Mouse (Mus musculus): Measurements from ENCODE around the gene Eif2b1.
A peak's percentile ranks its signal among the peaks of the same experiment; 100 is the strongest.
"Not testable (repeated sequence)": the region's sequence is repeated elsewhere in the genome, so short reads cannot be mapped to it uniquely, and the experiment has no call there.

Eif2b1 gene

DNA sequence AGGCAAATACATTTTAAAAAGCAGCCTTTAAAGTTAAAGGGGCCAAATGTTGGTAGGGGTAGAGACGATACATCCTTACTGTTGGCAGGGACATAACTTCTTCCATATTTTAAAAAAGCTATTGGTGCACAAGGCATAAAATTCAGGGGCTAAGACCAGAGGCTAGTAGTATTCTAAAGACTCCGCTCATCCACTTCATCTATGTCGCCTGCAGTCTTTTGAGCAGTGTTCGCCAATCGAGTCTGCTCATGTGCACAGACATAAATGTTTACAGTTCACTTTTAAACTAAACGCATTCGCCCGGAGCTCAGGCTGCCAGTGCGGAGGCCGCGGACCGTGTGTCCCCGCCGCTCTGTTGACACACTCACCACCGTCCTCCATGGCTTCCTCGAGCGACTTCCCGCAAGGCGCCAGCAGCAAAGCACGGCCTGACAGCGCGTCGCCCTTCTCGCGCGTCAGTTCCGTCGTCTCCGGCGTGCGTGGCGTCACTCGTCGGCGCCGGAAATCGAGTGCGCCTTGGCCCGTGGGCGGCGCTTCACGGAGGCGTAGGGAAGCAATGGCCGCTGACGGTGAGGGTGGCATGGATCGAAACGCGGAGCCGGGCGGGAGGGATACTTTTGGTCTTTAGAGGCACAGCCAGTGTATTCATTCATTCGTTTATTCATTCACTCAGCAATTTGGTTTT is at the start of gene Eif2b1, which contains the start of gene Gtf2h3:
TSS of gene Eif2b1 (minus strand) at position 499 of the 685 bp plus-strand sequence.
TSS of gene Gtf2h3 (plus strand) at position 508 of the 685 bp plus-strand sequence.
- peak; percentile 88 to 90 for DNase-seq (ENCODE audit: low read depth in 2 of 2, low spot score in 2 of 2)

DNA sequence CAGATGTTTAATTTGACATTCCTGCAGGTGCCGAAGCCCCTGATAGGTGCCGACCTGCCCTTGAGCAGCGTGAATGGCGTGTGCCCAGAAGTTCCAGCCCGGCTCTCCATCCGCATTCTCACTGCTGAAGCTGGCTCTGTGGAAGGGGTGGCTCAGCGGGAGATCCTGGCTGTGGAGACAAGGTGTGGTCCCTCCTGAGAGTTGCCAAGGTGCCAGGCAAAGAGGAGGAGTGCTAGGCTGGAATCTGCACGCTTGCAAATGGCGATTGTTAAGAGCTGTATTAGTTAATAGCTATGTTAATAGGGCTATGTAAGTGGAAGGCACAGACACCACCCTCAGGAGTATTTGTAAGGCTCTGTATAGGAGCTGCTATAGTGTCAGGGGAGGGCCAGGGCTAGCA is 45.4 kb upstream of the Eif2b1 start:
- DNase-seq (ENCODE audit: low read depth in 2 of 2, low spot score in 2 of 2), result no peak

DNA sequence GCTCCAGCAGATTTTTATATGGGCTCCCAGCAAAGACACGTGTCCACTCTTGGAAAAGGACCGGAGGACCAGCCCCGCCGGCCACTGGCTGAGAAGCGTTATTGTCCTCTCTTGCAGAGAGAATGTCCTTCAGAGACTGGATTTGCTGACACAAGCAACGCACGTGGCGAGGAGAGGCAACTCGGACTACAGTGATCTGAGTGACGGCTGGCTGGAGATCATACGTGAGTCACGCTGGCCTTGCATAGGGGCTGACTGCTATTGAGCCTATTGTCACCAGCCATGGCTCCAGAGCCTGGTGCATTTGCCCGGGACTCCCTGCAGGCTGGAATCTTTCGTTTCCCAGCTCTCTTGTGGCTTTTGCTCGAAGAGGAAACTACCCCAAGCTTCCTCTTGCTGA is 44.0 kb upstream of the Eif2b1 start:
- DNase-seq (ENCODE audit: low read depth in 2 of 2, low spot score in 2 of 2), result no peak

DNA sequence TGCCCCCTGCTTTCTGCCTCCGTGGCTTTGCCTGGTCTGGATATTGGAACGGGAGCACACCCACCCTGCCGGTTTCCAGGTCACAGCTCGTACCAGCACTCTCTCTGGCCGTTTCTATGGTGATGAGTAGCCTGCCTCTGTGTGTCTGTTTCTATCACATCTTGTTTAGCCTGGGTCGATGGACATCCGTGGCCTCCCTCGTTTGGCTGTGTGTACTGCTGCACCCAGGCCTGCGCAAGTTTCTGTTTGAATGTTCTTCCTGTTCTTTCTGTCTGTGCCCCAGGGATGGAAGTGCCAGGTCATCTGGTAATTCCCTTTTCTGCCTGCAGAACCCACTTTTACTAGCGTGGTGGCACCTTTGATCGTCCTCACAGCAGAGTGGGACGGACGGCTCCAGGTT is 42.4 kb upstream of the Eif2b1 start:
- DNase-seq (ENCODE audit: low read depth in 2 of 2, low spot score in 2 of 2), result no peak

DNA sequence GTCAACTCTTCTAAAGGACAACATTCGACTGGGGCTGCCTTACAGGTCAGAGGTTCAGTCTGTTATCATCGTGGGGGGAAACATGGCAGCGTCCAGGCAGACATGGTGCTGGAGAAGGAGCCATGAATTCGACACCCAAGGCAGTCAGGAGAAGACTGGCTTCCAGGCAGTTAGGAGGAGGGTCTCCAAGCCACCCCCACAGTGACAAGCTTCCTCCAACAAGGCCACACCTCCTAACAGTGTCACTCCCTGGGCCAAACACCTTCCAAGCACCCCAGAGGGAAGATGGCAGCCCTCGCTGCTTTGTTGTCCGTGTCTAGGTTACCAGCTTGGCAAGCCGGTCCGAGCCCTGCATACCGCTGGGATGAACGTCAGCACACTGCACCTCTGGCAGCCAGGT is 39.8 kb upstream of the Eif2b1 start:
- no peak for DNase-seq (ENCODE audit: low read depth in 2 of 2, low spot score in 2 of 2)

DNA sequence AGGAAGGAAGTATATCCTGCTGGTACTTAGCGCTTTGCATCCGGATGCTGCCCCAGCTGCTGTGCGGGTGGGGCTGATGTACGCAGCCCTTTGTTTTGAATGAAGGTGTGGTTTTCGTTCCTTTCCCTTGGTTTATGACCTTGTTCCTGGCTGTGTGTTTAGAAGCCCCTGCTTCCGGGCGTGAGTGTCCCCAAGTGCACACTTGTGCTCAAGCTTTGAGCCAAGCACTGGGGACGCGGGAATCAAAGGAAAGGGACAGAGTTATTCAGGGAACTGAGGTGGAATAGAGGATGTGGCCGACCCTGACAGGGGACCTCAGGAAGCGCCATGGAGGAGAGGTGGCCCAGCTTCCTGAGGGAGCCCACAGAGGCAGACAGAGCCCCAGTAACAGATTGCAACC is 35.8 kb upstream of the Eif2b1 start:
- DNase-seq (ENCODE audit: low read depth in 2 of 2, low spot score in 2 of 2), result peak; percentile 21 to 60

DNA sequence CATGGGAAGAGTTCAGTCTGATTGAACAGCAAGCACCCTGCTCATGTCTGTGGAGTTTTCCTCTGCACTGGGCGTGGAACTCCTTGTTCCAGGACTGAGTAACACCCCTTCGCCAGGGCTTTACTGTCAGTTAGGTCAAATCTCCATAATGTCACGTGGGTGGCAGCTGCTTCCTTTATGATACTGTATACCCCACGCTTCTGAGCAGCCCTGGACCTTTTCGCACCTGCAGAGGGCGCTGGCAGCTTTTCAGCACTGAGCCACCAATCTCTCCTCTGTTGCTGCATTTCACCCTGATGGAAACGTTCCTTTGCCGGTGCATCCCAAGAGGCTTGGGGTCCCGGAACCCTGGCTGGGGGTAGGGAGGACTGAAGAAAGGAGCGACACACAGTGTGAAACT is 32.0 kb upstream of the Eif2b1 start:
- no peak for DNase-seq (ENCODE audit: low read depth in 2 of 2, low spot score in 2 of 2)

DNA sequence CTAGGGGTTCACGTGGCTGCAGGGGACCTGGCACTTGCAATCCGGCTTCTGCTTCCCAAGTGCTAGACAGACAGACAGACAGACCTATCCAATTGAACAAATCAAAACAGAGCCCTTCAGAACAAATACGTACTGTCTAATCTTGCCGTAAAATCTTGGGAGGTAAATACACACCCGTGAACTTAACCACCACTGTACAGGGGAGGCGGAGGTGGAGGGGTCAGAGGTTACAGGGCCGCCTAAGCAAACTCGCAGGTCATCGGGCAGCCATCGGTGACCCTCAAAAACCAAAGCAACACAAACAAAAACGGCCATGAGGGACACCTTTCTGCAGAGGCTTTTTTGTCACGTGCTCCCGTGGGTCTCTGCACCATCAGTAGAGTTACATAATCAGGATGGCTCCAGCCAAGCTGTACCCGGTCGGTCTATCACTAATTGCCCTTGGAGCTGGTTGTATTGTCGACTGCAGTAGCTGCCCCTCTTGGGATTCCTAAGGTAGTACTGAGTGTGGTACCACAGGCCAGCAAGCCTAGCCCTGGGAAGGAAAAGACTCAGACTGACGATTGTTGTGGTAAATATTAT is 26.2 kb upstream of the Eif2b1 start:
- no peak for DNase-seq (ENCODE audit: low read depth in 2 of 2, low spot score in 2 of 2)

DNA sequence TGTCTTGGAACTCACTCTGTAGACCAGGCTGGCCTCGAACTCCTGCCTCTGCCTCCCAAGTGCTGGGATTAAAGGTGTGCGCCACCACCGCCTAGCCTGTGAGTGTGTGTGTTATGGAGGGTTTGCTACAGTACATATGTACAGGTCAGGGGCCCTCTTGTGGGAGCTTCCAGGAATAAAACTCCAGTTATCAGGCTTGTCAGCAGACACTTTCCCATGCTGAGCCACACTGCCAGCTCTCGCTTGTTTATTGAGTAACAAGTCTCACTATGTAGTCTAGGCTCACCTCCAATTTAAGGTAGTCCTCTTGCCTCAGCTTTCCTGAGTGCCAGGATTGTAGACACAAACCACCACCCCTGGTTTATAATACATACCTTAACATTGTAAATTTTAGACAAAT is 25.4 kb upstream of the Eif2b1 start:
- no peak for DNase-seq (ENCODE audit: low read depth in 2 of 2, low spot score in 2 of 2)

DNA sequence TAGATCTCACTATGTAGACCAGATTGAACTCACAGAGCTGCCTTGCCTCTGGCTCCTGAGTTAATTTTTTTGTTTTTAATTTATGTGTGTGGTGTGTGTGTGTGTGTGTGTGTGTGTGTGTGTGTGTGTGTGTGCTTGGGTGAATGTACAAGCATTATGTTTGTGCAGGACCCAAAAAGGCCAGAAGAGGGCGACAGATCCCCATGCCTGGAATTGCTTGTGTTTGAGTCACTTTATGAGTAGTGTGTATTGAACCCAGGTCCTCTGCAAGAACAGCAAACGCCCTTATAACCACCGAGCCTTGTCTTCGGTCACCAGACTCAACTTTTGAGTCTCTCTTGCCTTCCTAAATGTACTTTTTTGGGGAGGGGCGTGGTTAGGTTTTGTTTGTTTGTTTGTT is 23.4 kb upstream of the Eif2b1 start:
- peak; percentile 60 to 70 for DNase-seq (ENCODE audit: low read depth in 2 of 2, low spot score in 2 of 2)

DNA sequence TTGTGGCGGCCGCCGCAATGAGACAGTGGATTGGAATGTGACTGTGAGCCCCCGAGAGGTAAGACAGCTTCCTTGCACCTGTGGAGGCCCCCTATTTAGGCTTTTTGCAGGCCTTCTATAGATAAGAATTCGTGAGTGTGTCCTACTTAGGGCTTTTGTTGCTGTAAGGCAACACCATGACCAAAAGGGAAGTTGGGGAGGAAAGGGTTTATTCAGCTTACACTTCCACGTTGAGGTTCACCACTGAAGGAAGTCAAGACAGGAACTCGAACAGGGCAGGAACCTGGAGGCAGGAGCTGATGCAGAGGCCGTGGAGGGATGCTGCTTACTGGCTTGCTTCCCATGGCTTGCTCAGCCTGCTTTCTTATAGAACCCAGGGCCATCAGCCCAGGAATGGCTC is 20.8 kb upstream of the Eif2b1 start:
- DNase-seq (ENCODE audit: low read depth in 2 of 2, low spot score in 2 of 2), result not testable (repeated sequence)

DNA sequence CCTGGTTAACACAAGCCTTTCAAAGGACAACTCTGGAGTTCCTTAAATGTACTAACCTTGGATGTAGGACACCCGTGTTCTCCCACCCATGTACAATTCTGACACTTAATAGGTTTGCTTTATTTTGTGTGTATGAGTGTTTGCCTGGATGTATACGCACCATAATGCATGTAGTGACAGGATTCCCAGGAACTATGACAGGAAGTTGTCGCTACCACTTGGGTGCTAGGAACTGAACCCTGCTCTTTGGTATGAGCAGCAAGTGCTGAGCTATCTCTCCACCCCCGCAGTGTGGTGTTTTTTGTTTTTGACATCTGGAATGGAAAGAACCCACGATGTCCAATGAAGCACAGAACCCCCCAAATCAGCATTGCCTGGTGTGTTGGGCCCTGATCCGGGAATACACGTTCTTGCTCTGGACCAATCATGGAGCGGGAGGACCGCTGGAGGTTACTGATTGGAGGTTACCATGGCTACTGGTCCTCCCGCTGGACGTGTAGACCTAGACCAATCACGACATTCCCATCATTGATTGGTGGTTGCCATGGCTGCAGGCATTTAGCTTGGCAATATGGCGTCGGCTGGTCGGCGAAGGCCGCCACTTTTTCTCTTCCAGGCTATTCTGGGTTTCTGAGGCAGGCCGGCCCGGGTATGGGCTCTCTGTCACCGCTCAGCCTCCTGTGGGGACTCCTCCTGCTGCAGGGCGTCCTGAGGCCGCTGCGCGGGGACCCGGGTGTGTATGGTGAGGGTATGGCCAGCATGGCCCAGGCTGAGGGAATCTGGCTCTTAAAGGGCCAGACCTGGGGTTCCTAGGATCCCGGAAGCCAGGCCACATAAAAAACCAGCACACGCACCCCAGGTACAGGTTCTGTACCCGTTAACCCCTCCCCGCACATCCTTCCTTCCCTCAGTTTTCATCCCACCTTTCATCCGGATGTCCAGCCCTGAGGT is 19.6 kb upstream of the Eif2b1 start:
- DNase-seq (ENCODE audit: low read depth in 2 of 2, low spot score in 2 of 2), result peak in 1 of 2 experiments; percentile 14

DNA sequence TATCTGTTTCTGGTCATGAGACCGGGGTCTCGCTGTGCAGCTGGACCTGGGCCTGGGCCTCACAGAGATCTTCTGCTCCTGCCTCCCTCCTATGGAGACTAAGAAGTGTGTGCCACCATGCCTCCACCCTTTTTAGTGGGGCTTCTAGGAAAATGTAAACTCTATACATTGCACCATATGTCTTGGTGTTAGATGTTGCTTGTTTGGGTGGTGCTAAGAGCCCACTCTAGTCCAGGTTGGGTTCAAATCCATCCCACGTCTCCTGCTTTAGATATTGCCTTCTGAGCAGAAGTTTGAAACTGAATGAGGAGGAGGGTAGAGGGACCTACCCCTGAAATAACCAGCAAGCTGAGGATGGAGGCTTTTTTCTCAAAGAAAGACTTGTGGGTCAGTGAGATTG is 13.8 kb upstream of the Eif2b1 start:
- no peak for DNase-seq (ENCODE audit: low read depth in 2 of 2, low spot score in 2 of 2)

DNA sequence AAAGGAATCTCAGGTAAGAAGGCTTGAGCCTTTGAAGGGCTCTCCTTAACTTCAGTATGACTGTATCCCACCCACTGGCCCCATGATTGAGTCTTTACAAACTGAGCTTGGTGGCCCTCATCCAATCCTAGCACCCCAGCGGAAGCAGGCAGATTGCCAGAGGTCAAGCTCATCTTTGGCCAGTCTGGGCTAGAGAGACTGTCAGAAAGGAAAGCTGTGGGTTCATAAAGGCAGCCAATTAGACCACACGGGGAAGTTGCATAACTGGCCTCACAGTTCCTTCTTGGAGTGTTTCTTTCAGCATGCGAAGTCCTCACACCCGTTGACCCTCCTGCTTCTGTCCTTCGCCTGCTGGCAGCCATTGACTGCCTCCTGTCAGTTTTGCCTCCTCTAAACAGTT is 3.6 kb upstream of the Eif2b1 start:
- DNase-seq (ENCODE audit: low read depth in 2 of 2, low spot score in 2 of 2), result no peak

DNA sequence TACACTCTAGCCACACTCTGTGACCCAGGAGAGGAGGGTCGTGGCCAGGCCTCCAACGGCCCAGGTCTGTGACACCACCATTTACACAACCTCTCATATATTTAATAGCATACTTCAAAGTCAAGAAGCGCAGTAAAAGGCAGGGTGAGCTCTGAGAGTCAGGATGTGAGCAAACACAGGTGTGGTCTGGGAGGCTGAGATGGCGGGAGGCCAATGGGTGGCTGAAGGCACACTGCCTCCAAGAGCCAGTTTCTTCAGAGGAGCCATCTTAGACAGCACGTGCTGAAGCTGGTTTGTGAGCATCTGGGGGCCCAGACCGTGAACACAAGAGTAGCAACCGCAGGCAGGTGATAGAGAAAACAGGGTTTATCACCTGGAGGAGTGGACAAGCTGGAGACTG is 3.5 kb downstream of the Eif2b1 start:
- DNase-seq (ENCODE audit: low read depth in 2 of 2, low spot score in 2 of 2), result no peak

DNA sequence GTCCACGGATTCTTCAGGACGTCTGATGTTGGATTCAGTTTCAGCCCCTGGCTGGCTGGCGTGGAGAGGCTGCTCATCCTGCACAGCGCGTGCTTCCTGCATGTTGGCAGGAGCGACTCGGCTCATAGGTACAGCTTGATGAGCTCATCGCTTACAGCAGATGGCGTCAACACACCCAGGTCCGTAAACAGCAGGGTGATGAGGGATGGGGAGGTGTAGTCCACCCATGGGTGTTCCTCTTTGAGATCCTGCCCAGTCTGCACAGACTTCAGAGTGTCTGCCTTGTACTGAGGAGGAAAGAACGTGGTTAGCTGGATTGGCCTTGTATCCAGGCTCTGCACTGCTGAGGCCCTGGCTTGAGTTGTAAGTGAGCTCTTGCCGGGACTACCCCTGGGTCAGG is 7.9 kb downstream of the Eif2b1 start:
- DNase-seq (ENCODE audit: low read depth in 2 of 2, low spot score in 2 of 2), result no peak

DNA sequence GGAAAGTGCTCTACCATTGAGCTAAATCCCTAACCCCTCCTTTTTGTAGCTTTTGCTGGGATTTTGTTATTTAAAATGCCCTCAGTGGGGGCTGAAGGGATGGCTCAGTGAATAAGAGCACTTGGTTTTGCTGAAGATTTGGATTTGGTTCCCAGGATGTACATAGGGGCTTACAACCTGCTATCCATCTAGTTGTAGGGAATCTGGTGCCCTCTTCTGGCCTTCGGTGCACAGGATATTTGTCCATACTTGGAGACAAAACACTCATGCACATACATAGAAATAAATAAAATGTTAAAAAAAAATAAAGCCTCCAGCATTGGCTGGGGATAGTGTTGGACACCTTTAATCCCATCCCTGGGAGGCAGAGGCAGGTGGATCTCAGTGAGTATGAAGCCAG is 23.8 kb downstream of the Eif2b1 start:
- no peak for DNase-seq (ENCODE audit: low read depth in 2 of 2, low spot score in 2 of 2)

DNA sequence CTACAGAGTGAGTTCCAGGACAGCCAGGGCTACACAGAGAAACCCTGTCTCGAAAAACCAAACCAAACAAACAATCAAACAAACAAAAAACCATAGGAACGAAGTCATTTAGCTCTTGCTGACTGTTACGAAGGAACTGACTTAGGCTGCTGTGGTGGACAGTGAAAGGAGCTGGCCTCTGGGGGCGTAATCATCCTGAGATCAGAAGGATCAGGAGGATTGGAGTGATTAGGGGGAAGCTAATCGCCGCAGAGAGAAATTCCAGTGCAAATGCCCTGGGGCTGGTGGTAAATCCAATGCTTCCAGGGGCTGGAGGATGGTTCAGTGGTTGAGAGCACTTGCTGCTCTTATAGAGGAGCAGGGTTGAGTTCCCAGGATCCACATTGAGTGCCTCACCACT is 25.3 kb downstream of the Eif2b1 start:
- no peak for DNase-seq (ENCODE audit: low read depth in 2 of 2, low spot score in 2 of 2)

DNA sequence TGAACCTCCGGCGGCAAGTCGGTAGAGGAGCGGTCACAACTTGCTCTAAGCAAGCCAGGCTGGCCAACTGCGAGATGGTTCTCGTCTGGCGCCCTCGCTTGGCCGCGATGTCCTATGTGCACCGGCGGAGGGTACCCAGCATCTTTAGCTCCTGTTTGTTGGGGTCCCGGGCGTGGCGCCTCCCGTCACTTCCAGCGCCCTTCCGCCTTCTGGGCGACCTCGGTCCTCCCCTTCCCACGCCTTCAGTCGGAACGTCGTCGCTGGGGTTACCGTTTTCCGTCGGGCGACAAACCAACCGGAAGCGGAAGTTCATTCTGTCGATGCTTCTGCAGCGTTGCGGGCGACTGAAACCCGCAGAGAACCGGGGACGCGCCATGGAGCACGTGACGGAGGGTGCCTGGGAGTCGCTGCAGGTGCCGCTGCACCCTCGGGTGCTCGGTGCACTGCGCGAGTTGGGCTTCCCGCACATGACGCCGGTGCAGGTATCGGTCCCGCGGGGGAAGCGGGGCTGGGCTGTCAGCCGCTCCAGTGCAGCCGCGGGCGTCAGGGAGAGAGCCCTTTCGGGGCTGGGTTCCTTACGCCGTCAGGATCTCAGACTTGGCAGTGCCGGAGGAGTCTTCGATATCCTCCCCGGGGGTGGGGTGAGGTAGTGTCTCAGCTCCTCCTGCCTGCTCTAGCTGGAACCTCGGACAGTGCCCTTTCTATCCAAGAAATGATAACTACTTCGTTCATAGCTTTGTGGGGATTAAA is 26.2 kb downstream of the Eif2b1 start, which contains the start of gene Ddx55:
TSS of gene Ddx55 (plus strand) at position 307 of the 750 bp plus-strand sequence.
- peak; percentile 90 to 91 for DNase-seq (ENCODE audit: low read depth in 2 of 2, low spot score in 2 of 2)

DNA sequence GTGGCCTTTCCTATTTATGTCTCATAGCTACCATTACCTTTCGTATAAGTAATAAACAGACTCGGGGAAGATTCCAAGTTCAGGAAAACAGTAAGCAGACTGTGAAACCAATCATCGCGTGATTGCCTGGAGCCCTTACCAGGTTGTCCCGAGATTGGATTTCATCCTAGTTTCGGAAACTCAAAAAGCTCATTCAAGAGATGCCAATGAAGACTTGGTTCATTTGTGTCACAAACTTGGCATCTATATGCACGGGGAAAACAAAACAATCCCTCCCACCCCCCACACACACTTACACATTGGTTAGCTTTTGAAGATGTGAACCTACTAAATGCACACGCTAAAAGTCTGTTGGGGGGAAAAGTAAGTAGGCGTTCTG is 26.8 kb downstream of the Eif2b1 start:
- DNase-seq (ENCODE audit: low read depth in 2 of 2, low spot score in 2 of 2), result no peak

Measured in CD8-positive naive resting alpha-beta T cell, adult 2 months (primary cell).